45 mouse cellular contexts compared by ENCODE assay signal in genomic region chr11:115086213-115086612, GRCm38 (mm10). TPM values are rescaled to one million over a fixed set of nuclear protein-coding genes. Genes with fewer than 3 reads are reported as not detected.
"Had no signal": no experiment of that assay in that cellular context is flagged by ENCODE, and none has a peak within 500 bp of the region (broad histone marks: within the 10 kb centered on the region; RNA-seq: fewer than 3 reads in every experiment).

No protein-coding gene starts in this region.

- H3K9ac ChIP-seq: limb, embryonic 12.5 days; limb, embryonic 13.5 days; limb, embryonic 15.5 days; liver, embryonic 12.5 days; liver, embryonic 13.5 days; liver, embryonic 14.5 days; liver, embryonic 15.5 days; liver, postnatal 0 days; lung, embryonic 14.5 days; lung, embryonic 15.5 days; midbrain, embryonic 12.5 days; midbrain, embryonic 13.5 days; midbrain, embryonic 15.5 days; neural tube, embryonic 12.5 days had no signal

- DNase-seq: left cerebral cortex, postnatal 4 days; liver; liver, embryonic 13.5 days; liver, postnatal 0 days; lung, adult 18-20 months; lung, adult 2 months; lung, embryonic 14.5 days; lung, postnatal 10 days; lung, postnatal 14 days; lung, postnatal 36 days; lung, postnatal 4 days; midbrain, embryonic 14.5 days had no signal

- H3K36me3 ChIP-seq: limb, embryonic 10.5 days; limb, embryonic 12.5 days; limb, embryonic 13.5 days; limb, embryonic 15.5 days; liver, embryonic 12.5 days; liver, embryonic 13.5 days; liver, embryonic 15.5 days; lung, embryonic 15.5 days; midbrain, embryonic 10.5 days; midbrain, embryonic 12.5 days; midbrain, embryonic 13.5 days; midbrain, embryonic 15.5 days; neural tube, embryonic 12.5 days had no signal

- H3K4me2 ChIP-seq: limb, embryonic 12.5 days; limb, embryonic 13.5 days; limb, embryonic 15.5 days; liver, embryonic 11.5 days; liver, embryonic 12.5 days; liver, embryonic 13.5 days; liver, embryonic 15.5 days; lung, embryonic 14.5 days; lung, embryonic 15.5 days; midbrain, embryonic 11.5 days; midbrain, embryonic 12.5 days; midbrain, embryonic 13.5 days; midbrain, embryonic 15.5 days; neural tube, embryonic 12.5 days had no signal

- H3K4me1 ChIP-seq: limb, embryonic 12.5 days; liver, embryonic 13.5 days; liver, embryonic 15.5 days; lung, embryonic 15.5 days had no signal

- H3K27ac ChIP-seq: limb, embryonic 10.5 days; limb, embryonic 12.5 days; limb, embryonic 13.5 days; limb, embryonic 15.5 days; liver, embryonic 12.5 days; liver, embryonic 13.5 days; liver, embryonic 14.5 days; liver, embryonic 15.5 days; lung, embryonic 15.5 days; macrophage; midbrain, embryonic 10.5 days; midbrain, embryonic 12.5 days; midbrain, embryonic 13.5 days; midbrain, embryonic 15.5 days; neural tube, embryonic 12.5 days had no signal

- H3K4me3 ChIP-seq: limb, embryonic 10.5 days; limb, embryonic 12.5 days; limb, embryonic 13.5 days; limb, embryonic 15.5 days; liver, embryonic 12.5 days; liver, embryonic 13.5 days; liver, embryonic 15.5 days; lung, embryonic 15.5 days; megakaryocyte, embryonic 14.5 days; midbrain, embryonic 10.5 days; midbrain, embryonic 12.5 days; midbrain, embryonic 13.5 days; midbrain, embryonic 15.5 days; myocyte; neural tube, embryonic 12.5 days had no signal

- H3K9me3 ChIP-seq: limb, embryonic 10.5 days; limb, embryonic 13.5 days; limb, embryonic 15.5 days; liver, embryonic 12.5 days; liver, embryonic 13.5 days; liver, embryonic 15.5 days; lung, embryonic 15.5 days; midbrain, embryonic 12.5 days; midbrain, embryonic 13.5 days; midbrain, embryonic 15.5 days; neural tube, embryonic 12.5 days had no signal

RNA-seq across cellular contexts. Expression of gene Cd300e, which starts 24.2 kb away (rescaled TPM):
- total RNA-seq: left cerebral cortex, postnatal 10 days; left cerebral cortex, postnatal 14 days; left cerebral cortex, postnatal 25 days; left cerebral cortex, postnatal 36 days; left cerebral cortex, postnatal 4 days; megakaryocyte-erythroid progenitor cell, adult 5-6 weeks; midbrain, postnatal 0 days had no signal
- polyA plus RNA-seq: limb, embryonic 10.5 days; limb, embryonic 11.5 days; limb, embryonic 12.5 days; lung, embryonic 14.5 days; midbrain, embryonic 10.5 days; midbrain, embryonic 11.5 days; midbrain, embryonic 12.5 days; midbrain, embryonic 13.5 days; midbrain, embryonic 14.5 days; midbrain, embryonic 15.5 days; myocyte; neural tube, embryonic 11.5 days; neural tube, embryonic 12.5 days had no signal

RNA-seq across cellular contexts. Expression of gene Cd300ld3, which starts 38.0 kb away (rescaled TPM):
- total RNA-seq: left cerebral cortex, postnatal 10 days; left cerebral cortex, postnatal 14 days had no signal
- polyA plus RNA-seq: limb, embryonic 10.5 days; limb, embryonic 11.5 days; limb, embryonic 12.5 days; limb, embryonic 13.5 days; limb, embryonic 15.5 days; liver, embryonic 11.5 days; liver, embryonic 13.5 days; liver, embryonic 15.5 days; liver, embryonic 16.5 days; liver, postnatal 0 days; lung, embryonic 14.5 days; lung, embryonic 15.5 days; lung, embryonic 16.5 days; lung, postnatal 0 days; midbrain, embryonic 10.5 days; midbrain, embryonic 11.5 days; midbrain, embryonic 12.5 days; midbrain, embryonic 13.5 days; midbrain, embryonic 14.5 days; midbrain, embryonic 15.5 days; midbrain, embryonic 16.5 days; midbrain, postnatal 0 days; myocyte; neural tube, embryonic 11.5 days; neural tube, embryonic 12.5 days had no signal

RNA-seq across cellular contexts. Expression of gene Cd300lf, which starts 47.6 kb away (rescaled TPM):
- polyA plus RNA-seq: midbrain, embryonic 11.5 days; midbrain, embryonic 14.5 days; myocyte; neural tube, embryonic 11.5 days; neural tube, embryonic 12.5 days had no signal

RNA-seq across cellular contexts. Expression of gene Cd300ld5, which starts 48.6 kb away (rescaled TPM):
- total RNA-seq: left cerebral cortex, postnatal 10 days; left cerebral cortex, postnatal 14 days; megakaryocyte progenitor cell, adult 5-6 weeks; monocyte, adult 5-6 weeks had no signal
- polyA plus RNA-seq: limb, embryonic 10.5 days; limb, embryonic 11.5 days; limb, embryonic 12.5 days; limb, embryonic 13.5 days; limb, embryonic 15.5 days; liver, adult 2 months; liver, embryonic 11.5 days; liver, embryonic 12.5 days; liver, embryonic 13.5 days; liver, embryonic 15.5 days; liver, embryonic 16.5 days; liver, postnatal 0 days; lung, embryonic 14.5 days; lung, embryonic 15.5 days; lung, embryonic 16.5 days; lung, postnatal 0 days; midbrain, embryonic 10.5 days; midbrain, embryonic 11.5 days; midbrain, embryonic 12.5 days; midbrain, embryonic 13.5 days; midbrain, embryonic 14.5 days; midbrain, embryonic 15.5 days; midbrain, embryonic 16.5 days; midbrain, postnatal 0 days; neural tube, embryonic 11.5 days; neural tube, embryonic 12.5 days had no signal
